Mouse (Mus musculus) bone marrow macrophage, adult 2 months (primary cell): ENCODE results near the gene Hexb. TPM values are rescaled to one million over a fixed set of nuclear protein-coding genes. Genes with fewer than 3 reads are reported as not detected.
A peak's percentile ranks its signal among the peaks of the same experiment; 100 is the strongest.

Experiments
- H3K27ac ChIP-seq: 2 replicates; pipeline ENCODE4 v1.5.1; 2012; ENCODE audit warnings: low read depth, low read length; ENCODE audit not compliant: insufficient read depth
- H3K4me1 ChIP-seq: 2 replicates; pipeline ENCODE4 v1.6.1; 2012; ENCODE audit warnings: low read length; ENCODE audit not compliant: control insufficient read depth, insufficient read depth
- H3K4me3 ChIP-seq: 2 replicates; pipeline ENCODE4 v1.5.1; 2012; ENCODE audit warnings: mild to moderate bottlenecking, low read length, moderate library complexity; ENCODE audit not compliant: insufficient read depth
- CTCF ChIP-seq: IDR thresholded peaks from 2 replicates; pipeline ENCODE4 v1.5.1; 2012; ENCODE audit warnings: low read depth, mild to moderate bottlenecking, low read length, moderate library complexity
- POLR2A ChIP-seq: IDR thresholded peaks from 2 replicates; pipeline ENCODE4 v1.6.1; 2012; ENCODE audit warnings: mild to moderate bottlenecking, low read depth, low read length, borderline replicate concordance
- polyA plus RNA-seq: library from polyadenylated mRNA; stranded (reverse); fragments of >200 nt; gene quantifications from 2 replicates; pipeline ENCODE4 v1.2.4, GENCODE M21; 2012; ENCODE audit not compliant: missing spikeins, insufficient read depth, insufficient read length

Hexb gene
- polyA plus RNA-seq, 1 experiment = 325 TPM

GRCm38 (mm10) chr13:97240279-97240964 is 42.3 kb upstream of the Hexb start:
- Histone ChIP-seq H3K4me1 (peaks cover 9% of the 10 kb centered on the region), H3K4me3 (peak overlapping the region; percentile 65), H3K27ac (peak overlapping the region; percentile 96)
- TF ChIP-seq CTCF = 0 out of 2 replicates have a peak, but pooled peaks have one; percentile 15
- no peak for TF ChIP-seq POLR2A

- Histone ChIP-seq H3K27ac (0 out of 2 replicates have a peak overlapping the region, but pooled peaks have one; percentile 8), H3K4me3 (no peak overlapping the region)
These were observed 41.4 kb upstream of the Hexb start for GRCm38 (mm10) chr13:97239343-97240180.

GRCm38 (mm10) chr13:97238181-97238981 is 40.2 kb upstream of the Hexb start:
- TF ChIP-seq CTCF (no peak), POLR2A (no peak)
- H3K27ac ChIP-seq = no peak overlapping the region
- no peak overlapping the region for H3K4me3 ChIP-seq
- peaks cover 9% of the 10 kb centered on the region for H3K4me1 ChIP-seq

More at GRCm38 (mm10) chr13:97239343-97240180, 41.4 kb upstream of the Hexb start:
- H3K4me1 ChIP-seq = peaks cover 9% of the 10 kb centered on the region
- no peak for TF ChIP-seq CTCF
- TF ChIP-seq POLR2A = no peak

- Histone ChIP-seq H3K27ac (no peak overlapping the region), H3K4me3 (no peak overlapping the region), H3K4me1 (peaks cover 3% of the 10 kb centered on the region)
- TF ChIP-seq POLR2A (no peak), CTCF (no peak)
These were observed 39.5 kb upstream of the Hexb start for GRCm38 (mm10) chr13:97237700-97238099.

- no peak for TF ChIP-seq CTCF
- TF ChIP-seq POLR2A = no peak
- H3K27ac ChIP-seq = no peak overlapping the region
- H3K4me1 ChIP-seq = no peaks in the 10 kb centered on the region
- H3K4me3 ChIP-seq = no peak overlapping the region
These were observed 37.8 kb upstream of the Hexb start for GRCm38 (mm10) chr13:97235911-97236310.

- no peak overlapping the region for H3K27ac ChIP-seq
- H3K4me3 ChIP-seq = peak overlapping the region; percentile 34
- TF ChIP-seq CTCF = peak; percentile 80
- no peak for TF ChIP-seq POLR2A
- H3K4me1 ChIP-seq = no peaks in the 10 kb centered on the region
These were observed 36.7 kb upstream of the Hexb start for GRCm38 (mm10) chr13:97234785-97235417.

- TF ChIP-seq CTCF = no peak
- no peak for TF ChIP-seq POLR2A
- no peak overlapping the region for H3K4me3 ChIP-seq
- no peaks in the 10 kb centered on the region for H3K4me1 ChIP-seq
- no peak overlapping the region for H3K27ac ChIP-seq
These were observed 34.9 kb upstream of the Hexb start for GRCm38 (mm10) chr13:97233092-97233491.

- H3K4me3 ChIP-seq = no peak overlapping the region
- H3K4me1 ChIP-seq = no peaks in the 10 kb centered on the region
- no peak for TF ChIP-seq POLR2A
- no peak for TF ChIP-seq CTCF
- no peak overlapping the region for H3K27ac ChIP-seq
These were observed 31.9 kb upstream of the Hexb start for GRCm38 (mm10) chr13:97230101-97230500.

- Histone ChIP-seq H3K27ac (no peak overlapping the region), H3K4me1 (no peaks in the 10 kb centered on the region), H3K4me3 (no peak overlapping the region)
- TF ChIP-seq POLR2A (no peak), CTCF (no peak)
These were observed 29.6 kb upstream of the Hexb start for GRCm38 (mm10) chr13:97227795-97228194.

GRCm38 (mm10) chr13:97225130-97225529 is 27.0 kb upstream of the Hexb start:
- no peak for TF ChIP-seq CTCF
- TF ChIP-seq POLR2A = no peak
- H3K4me3 ChIP-seq = no peak overlapping the region
- no peaks in the 10 kb centered on the region for H3K4me1 ChIP-seq
- no peak overlapping the region for H3K27ac ChIP-seq
